Mouse (Mus musculus): ENCODE measurements at regions not wholly inside any gene's neighbourhood (a gene's known extent, or its start where the extent isn't known, plus 50 kb on each side); places are given as distances from the start of the nearest gene placed in this dataset.

- no peak for TF ChIP-seq ZC3H11A (IDR thresholded peaks at IDR 0.05; ENCODE audit: borderline replicate concordance, low read depth, low read length)
- TF ChIP-seq HCFC1 (IDR thresholded peaks at IDR 0.05; ENCODE audit: borderline replicate concordance, insufficient read depth, low read length) = no peak
- no peak for TF ChIP-seq CHD2 (IDR thresholded peaks at IDR 0.05; ENCODE audit: low read depth, low read length)
Measured at GRCm38 (mm10) chr14:79914966-79915365, 68.9 kb upstream of the Olfm4 start.

All from ES-E14 (cell line).